Mouse (Mus musculus) intestine, embryonic 16.5 days (tissue): ENCODE data around the gene Gm20388. TPM values are rescaled to one million over a fixed set of nuclear protein-coding genes. Genes with fewer than 3 reads are reported as not detected.

Experiments
- ATAC-seq: fragments of 200-750 bp; cut with Nextera tagmentation; 2 replicates; pipeline ENCODE4 v1.8.0; 2017; ENCODE audit warnings: moderate TSS enrichment, moderate library complexity
- H3K27ac ChIP-seq: fragments of 300-500 bp; sonication (generic); 2 replicates; pipeline ENCODE4 v1.5.1; 2014; ENCODE audit warnings: mild to moderate bottlenecking, low read length
- H3K27me3 ChIP-seq: fragments of 300-500 bp; sonication (generic); replicated peaks from 2 replicates; pipeline ENCODE4 v1.6.1; 2014; ENCODE audit warnings: low read length, control low read depth, mixed read lengths; ENCODE audit not compliant: control insufficient read depth, insufficient read depth
- H3K36me3 ChIP-seq: fragments of 300-500 bp; sonication (generic); 2 replicates; pipeline ENCODE4 v1.6.1; 2014; ENCODE audit warnings: low read length, control low read depth; ENCODE audit not compliant: control insufficient read depth, insufficient read depth
- H3K4me1 ChIP-seq: fragments of 300-500 bp; sonication (generic); 2 replicates; pipeline ENCODE4 v1.6.1; 2014; ENCODE audit warnings: low read length, control low read depth, mixed read lengths; ENCODE audit not compliant: control insufficient read depth, insufficient read depth
- H3K4me2 ChIP-seq: fragments of 300-500 bp; sonication (generic); 2 replicates; pipeline ENCODE4 v1.6.1; 2014; ENCODE audit warnings: low read depth, low read length, control low read depth
- H3K4me3 ChIP-seq: fragments of 300-500 bp; sonication (generic); 2 replicates; pipeline ENCODE4 v1.5.1; 2014; ENCODE audit warnings: mild to moderate bottlenecking, low read length
- H3K9ac ChIP-seq: fragments of 300-500 bp; sonication (generic); 2 replicates; pipeline ENCODE4 v1.6.1; 2014; ENCODE audit warnings: low read depth, low read length
- H3K9me3 ChIP-seq: fragments of 300-500 bp; sonication (generic); 2 replicates; pipeline ENCODE4 v1.6.1; 2016; ENCODE audit warnings: low read length, control low read depth; ENCODE audit not compliant: control insufficient read depth
- WGBS: fragments of 180-500 bp; shearing (Covaris S2); extraction: QIAGEN DNeasy Blood & Tissue Kit; methylation state at CpG from one replicate; pipeline ENCODE4 v1.1.7; 2014; 5-methylcytosine and 5-hydroxymethylcytosine counted together
- polyA plus RNA-seq: library from polyadenylated mRNA; unstranded; fragments of >200 nt; fragmentation: Nextera tagmentation; extraction: Ambion mirVana; gene quantifications from 2 replicates; pipeline ENCODE4 v1.2.1, GENCODE M21; 2015

The Gm20388 gene
- polyA plus RNA-seq, 1 experiment from 2014 or later, result 5.8 TPM

GRCm38 (mm10) chr8:121811931-121812570, 1901.4 kb downstream of the Gm20388 start:
- Histone ChIP-seq H3K4me3 (no peak overlapping the region), H3K4me1 (no peaks in the 10 kb centered on the region), H3K9me3 (no peaks in the 10 kb centered on the region), H3K36me3 (peaks cover 5% of the 10 kb centered on the region), H3K9ac (no peak overlapping the region), H3K4me2 (no peak overlapping the region), H3K27ac (no peak overlapping the region), H3K27me3 (no peaks in the 10 kb centered on the region)
- ATAC-seq, result no peak
- 91% methylated on average over 12 of the region's 12 CpGs for WGBS

GRCm38 (mm10) chr8:121818226-121818625, 1907.6 kb downstream of the Gm20388 start:
- H3K4me1 ChIP-seq, result no peaks in the 10 kb centered on the region
- no peak for ATAC-seq
- H3K9me3 ChIP-seq, result no peaks in the 10 kb centered on the region
- H3K4me3 ChIP-seq, result no peak overlapping the region
- 81% methylated on average over 7 of the region's 7 CpGs for WGBS
- H3K4me2 ChIP-seq, result no peak overlapping the region
- no peaks in the 10 kb centered on the region for H3K27me3 ChIP-seq
- H3K9ac ChIP-seq, result no peak overlapping the region
- peaks cover 4% of the 10 kb centered on the region for H3K36me3 ChIP-seq
- H3K27ac ChIP-seq, result no peak overlapping the region

- Histone ChIP-seq H3K27me3 (no peaks in the 10 kb centered on the region), H3K27ac (no peak overlapping the region), H3K9ac (no peak overlapping the region), H3K9me3 (no peaks in the 10 kb centered on the region), H3K4me1 (no peaks in the 10 kb centered on the region), H3K36me3 (peaks cover 2% of the 10 kb centered on the region; the same call in 1 of the 2 replicates), H3K4me2 (no peak overlapping the region), H3K4me3 (no peak overlapping the region)
- WGBS, result 94% methylated on average over 6 of the region's 6 CpGs
- no peak for ATAC-seq
Observed at GRCm38 (mm10) chr8:121820840-121821239, 1910.2 kb downstream of the Gm20388 start.

- no peak overlapping the region for H3K9ac ChIP-seq
- H3K36me3 ChIP-seq, result no peaks in the 10 kb centered on the region; the same call in 1 of the 2 replicates
- 87% methylated on average over 11 of the region's 11 CpGs for WGBS
- H3K4me3 ChIP-seq, result no peak overlapping the region
- no peaks in the 10 kb centered on the region for H3K4me1 ChIP-seq
- no peak for ATAC-seq
- no peak overlapping the region for H3K27ac ChIP-seq
- no peaks in the 10 kb centered on the region for H3K27me3 ChIP-seq
- no peak overlapping the region for H3K4me2 ChIP-seq
- no peaks in the 10 kb centered on the region for H3K9me3 ChIP-seq
Observed at GRCm38 (mm10) chr8:121821320-121821719, 1910.7 kb downstream of the Gm20388 start.

- no peak overlapping the region for H3K27ac ChIP-seq
- H3K36me3 ChIP-seq, result no peaks in the 10 kb centered on the region; the same call in 1 of the 2 replicates
- no peak overlapping the region for H3K9ac ChIP-seq
- no peak overlapping the region for H3K4me2 ChIP-seq
- 89% methylated on average over 9 of the region's 9 CpGs for WGBS
- no peaks in the 10 kb centered on the region for H3K9me3 ChIP-seq
- no peak for ATAC-seq
- no peaks in the 10 kb centered on the region for H3K27me3 ChIP-seq
- no peaks in the 10 kb centered on the region for H3K4me1 ChIP-seq
- H3K4me3 ChIP-seq, result no peak overlapping the region
Observed at GRCm38 (mm10) chr8:121821770-121822169, 1911.1 kb downstream of the Gm20388 start.

- no peak overlapping the region for H3K4me3 ChIP-seq
- WGBS, result 93% methylated on average over 5 of the region's 5 CpGs
- H3K4me2 ChIP-seq, result no peak overlapping the region
Observed at GRCm38 (mm10) chr8:121827726-121828125, 1917.1 kb downstream of the Gm20388 start.

GRCm38 (mm10) chr8:121828376-121829023, 1917.9 kb downstream of the Gm20388 start:
- 28% methylated on average over 10 of the region's 10 CpGs for WGBS
- Histone ChIP-seq H3K27ac (no peak overlapping the region), H3K27me3 (no peaks in the 10 kb centered on the region), H3K4me2 (peak overlapping the region; percentile 93), H3K36me3 (no peaks in the 10 kb centered on the region), H3K4me3 (peak overlapping the region; percentile 83), H3K9me3 (no peaks in the 10 kb centered on the region), H3K9ac (peak overlapping the region; percentile 84), H3K4me1 (peaks cover 16% of the 10 kb centered on the region)
- no peak for ATAC-seq

More at GRCm38 (mm10) chr8:121827726-121828125, 1917.1 kb downstream of the Gm20388 start:
- Histone ChIP-seq H3K9me3 (no peaks in the 10 kb centered on the region), H3K27me3 (no peaks in the 10 kb centered on the region), H3K36me3 (no peaks in the 10 kb centered on the region), H3K4me1 (peaks cover 16% of the 10 kb centered on the region), H3K27ac (no peak overlapping the region), H3K9ac (no peak overlapping the region)
- no peak for ATAC-seq

GRCm38 (mm10) chr8:121829048-121829776, 1918.6 kb downstream of the Gm20388 start, which contains the start of gene Klhdc4:
Gene Klhdc4 (minus strand): TSS chr8:121829569.
- peak within 1 kb of the TSS; percentile 18; the same call in 1 of the 2 replicates for H3K27ac ChIP-seq
- ATAC-seq, result peak; percentile 99
- H3K4me2 ChIP-seq, result peak within 1 kb of the TSS; percentile 94
- H3K36me3 ChIP-seq, result no peaks in the 10 kb centered on the region
- H3K4me1 ChIP-seq, result peaks cover 16% of the 10 kb centered on the region
- peak within 1 kb of the TSS; percentile 84 for H3K9ac ChIP-seq
- no peaks in the 10 kb centered on the region for H3K27me3 ChIP-seq
- under 1% methylated on average over 68 of the region's 68 CpGs for WGBS
- H3K4me3 ChIP-seq, result peak within 1 kb of the TSS; percentile 83
- H3K9me3 ChIP-seq, result no peaks in the 10 kb centered on the region

GRCm38 (mm10) chr8:121829777-121830362, 1919.2 kb downstream of the Gm20388 start:
- ATAC-seq, result peak; percentile 84
- no peak overlapping the region for H3K27ac ChIP-seq
- H3K27me3 ChIP-seq, result no peaks in the 10 kb centered on the region
- H3K9me3 ChIP-seq, result no peaks in the 10 kb centered on the region
- peak overlapping the region; percentile 94 for H3K4me2 ChIP-seq
- WGBS, result 17% methylated on average over 18 of the region's 18 CpGs
- peaks cover 16% of the 10 kb centered on the region for H3K4me1 ChIP-seq
- H3K9ac ChIP-seq, result peak overlapping the region; percentile 84
- peak overlapping the region; percentile 83 for H3K4me3 ChIP-seq
- no peaks in the 10 kb centered on the region for H3K36me3 ChIP-seq
